Mouse (Mus musculus): Measurements from ENCODE around the gene Etfdh. TPM values are rescaled to one million over a fixed set of nuclear protein-coding genes. Genes with fewer than 3 reads are reported as not detected.

Etfdh gene
- polyA plus RNA-seq, 1 experiment from 2014 or later = 45.7 TPM

DNA sequence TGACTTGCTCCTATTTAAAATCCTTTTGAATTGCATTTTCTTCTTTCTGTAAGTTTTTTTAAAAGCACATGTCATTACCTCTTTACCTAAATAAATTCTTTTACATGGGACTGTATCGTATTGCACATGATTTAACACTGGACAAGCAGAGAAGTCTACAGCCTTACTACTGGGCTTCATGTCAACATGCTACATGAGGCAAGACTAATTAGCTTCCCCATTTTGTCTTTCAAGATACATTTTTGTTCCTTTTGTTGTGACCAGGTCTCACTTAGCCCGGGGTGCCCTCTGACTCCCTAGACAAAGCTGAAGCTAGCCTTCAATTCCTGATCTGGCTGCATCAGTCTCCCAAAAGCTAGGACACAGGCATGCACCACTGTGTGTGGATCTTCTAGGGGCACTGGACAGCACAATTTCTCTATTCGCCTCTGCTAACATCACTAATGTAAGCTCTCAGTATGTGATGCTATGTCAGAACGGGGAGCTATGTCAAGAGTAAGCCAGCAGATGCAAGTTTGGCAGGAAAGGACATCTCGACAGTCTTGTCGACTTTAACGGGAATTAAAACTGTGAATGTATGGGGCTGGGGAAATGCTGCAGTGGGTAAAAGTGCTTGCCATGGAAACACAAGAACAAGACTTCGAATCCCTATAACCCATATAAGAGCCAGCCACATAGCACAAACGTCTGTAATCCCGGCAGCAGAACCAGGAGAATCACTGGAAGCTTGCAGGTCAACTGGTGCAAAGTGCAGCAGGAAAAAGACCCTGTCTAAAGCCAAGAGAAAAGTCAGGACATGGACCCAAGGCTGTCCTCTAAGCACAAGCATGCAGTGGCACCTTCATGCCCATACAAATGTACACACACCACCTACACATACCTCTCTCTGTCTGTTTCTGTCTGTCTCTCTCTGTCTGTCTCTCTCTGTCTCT, 67.2 kb downstream of the Etfdh start:
- WGBS = 77% methylated on average over 10 of the region's 10 CpGs
- ATAC-seq (replicated peaks) = no peak

DNA sequence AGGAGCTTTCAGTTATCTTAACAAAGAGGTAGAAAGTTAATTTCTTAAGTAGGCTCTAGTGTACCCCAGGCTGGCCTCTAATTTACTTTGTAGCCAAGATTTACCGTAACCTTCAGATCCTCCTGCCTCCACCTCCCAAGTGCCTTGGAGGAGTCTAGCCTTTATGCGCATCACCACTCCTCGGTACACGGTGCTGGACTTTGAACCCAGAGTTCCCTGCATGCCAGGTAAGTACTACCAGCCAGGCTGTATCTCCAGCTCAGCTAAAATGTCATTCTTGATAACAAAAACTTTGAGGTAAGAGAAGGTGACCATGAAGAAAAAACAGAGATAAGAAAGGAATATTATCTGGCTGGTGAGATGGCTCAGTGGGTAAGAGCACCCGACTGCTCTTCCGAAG, 68.7 kb downstream of the Etfdh start:
- Histone ChIP-seq H3K36me3 (replicated peaks) (no peaks in the 10 kb centered on the region), H3K4me3 (no peak overlapping the region), H3K9me3 (no peaks in the 10 kb centered on the region), H3K9ac (no peak overlapping the region), H3K27me3 (replicated peaks) (no peaks in the 10 kb centered on the region), H3K4me1 (peaks cover 9% of the 10 kb centered on the region), H3K4me2 (no peak overlapping the region), H3K27ac (no peak overlapping the region)
- no peak for ATAC-seq (replicated peaks)
- WGBS = 96% methylated on average over 6 of the region's 6 CpGs

More for the DNA sequence above, 67.2 kb downstream of the Etfdh start:
- no peaks in the 10 kb centered on the region for H3K36me3 ChIP-seq (replicated peaks)
- H3K9me3 ChIP-seq = no peaks in the 10 kb centered on the region
- no peaks in the 10 kb centered on the region for H3K27me3 ChIP-seq (replicated peaks)
- no peak overlapping the region for H3K27ac ChIP-seq
- H3K9ac ChIP-seq = no peak overlapping the region
- H3K4me3 ChIP-seq = no peak overlapping the region
- H3K4me1 ChIP-seq = peaks cover 23% of the 10 kb centered on the region
- H3K4me2 ChIP-seq = no peak overlapping the region

GRCm38 (mm10) chr3:79559773-79560045, 69.6 kb downstream of the Etfdh start:
- Histone ChIP-seq H3K36me3 (replicated peaks) (no peaks in the 10 kb centered on the region), H3K4me1 (peaks cover 1% of the 10 kb centered on the region; the same call in 1 of the 2 replicates), H3K4me3 (no peak overlapping the region), H3K27me3 (replicated peaks) (no peaks in the 10 kb centered on the region), H3K27ac (0 out of 2 replicates have a peak overlapping the region, but pooled peaks have one; percentile 29), H3K9ac (no peak overlapping the region), H3K9me3 (no peaks in the 10 kb centered on the region), H3K4me2 (no peak overlapping the region)
- no peak for ATAC-seq (replicated peaks)
- 88% methylated on average over 5 of the region's 5 CpGs for WGBS

DNA sequence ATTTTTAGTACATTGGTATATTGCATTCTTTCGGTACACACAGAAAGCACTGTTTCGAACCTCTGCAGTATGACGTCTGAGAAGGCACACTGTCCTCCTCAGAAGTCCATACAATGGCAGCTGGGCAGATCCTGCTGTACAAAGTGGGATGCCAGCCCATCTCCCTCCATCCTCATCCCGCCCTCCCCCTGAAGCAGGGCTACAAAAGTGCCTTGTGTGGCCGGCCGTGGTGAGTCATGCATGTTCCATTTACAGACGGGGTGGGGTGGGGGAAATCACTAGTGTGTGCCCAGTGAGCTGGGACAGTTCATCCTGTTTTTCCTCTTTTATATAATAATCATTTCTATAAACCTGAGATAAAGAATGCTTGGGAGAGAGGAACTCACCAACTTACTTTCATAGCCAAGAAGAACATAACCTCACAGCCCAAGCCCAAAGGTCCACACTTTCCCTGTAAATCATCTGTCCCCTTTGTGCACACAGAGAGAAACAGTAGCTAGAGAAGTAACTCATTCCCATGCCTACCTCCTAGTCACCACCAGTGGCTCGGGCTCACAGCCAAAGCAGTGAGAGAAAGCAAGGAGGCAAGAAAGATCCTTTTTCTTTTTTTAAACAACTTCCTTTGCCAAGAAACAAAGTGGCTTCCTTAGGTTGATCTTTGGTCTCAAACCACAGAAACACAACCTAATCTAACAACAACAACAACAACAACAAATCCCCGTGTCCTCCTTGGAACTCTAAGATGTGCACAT, 70.1 kb downstream of the Etfdh start:
- H3K9me3 ChIP-seq = no peaks in the 10 kb centered on the region
- H3K9ac ChIP-seq = no peak overlapping the region
- ATAC-seq (replicated peaks) = peak; percentile 48; the same call in 1 of the 2 replicates
- H3K4me1 ChIP-seq = no peaks in the 10 kb centered on the region
- no peak overlapping the region for H3K4me3 ChIP-seq
- WGBS = 81% methylated on average over 9 of the region's 9 CpGs
- H3K4me2 ChIP-seq = no peak overlapping the region
- H3K27ac ChIP-seq = 0 out of 2 replicates have a peak overlapping the region, but pooled peaks have one; percentile 29
- H3K36me3 ChIP-seq (replicated peaks) = no peaks in the 10 kb centered on the region
- H3K27me3 ChIP-seq (replicated peaks) = no peaks in the 10 kb centered on the region

DNA sequence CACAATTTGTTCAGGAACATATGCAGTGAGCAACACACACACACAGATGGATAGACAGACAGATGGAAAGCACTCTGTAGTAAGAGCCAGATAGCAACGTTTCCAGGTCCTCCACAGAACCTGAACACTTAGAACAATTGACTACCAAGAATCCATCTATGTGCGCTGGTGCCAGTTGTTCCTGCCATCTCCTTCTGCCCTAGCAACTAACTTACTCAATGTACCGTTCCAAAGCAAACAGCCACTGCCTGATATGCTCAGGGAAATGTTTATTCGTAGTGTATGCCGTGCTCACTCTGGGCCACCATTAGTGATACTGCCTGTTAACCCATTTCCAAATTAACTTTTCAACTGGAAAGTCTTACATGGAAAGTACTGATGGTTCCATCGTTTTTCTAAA, 74.2 kb downstream of the Etfdh start:
- no peak overlapping the region for H3K27ac ChIP-seq
- H3K27me3 ChIP-seq (replicated peaks) = no peaks in the 10 kb centered on the region
- no peak overlapping the region for H3K9ac ChIP-seq
- ATAC-seq (replicated peaks) = no peak
- H3K9me3 ChIP-seq = no peaks in the 10 kb centered on the region
- H3K4me3 ChIP-seq = no peak overlapping the region
- WGBS = 88% methylated on average over 6 of the region's 6 CpGs
- H3K4me2 ChIP-seq = no peak overlapping the region
- no peaks in the 10 kb centered on the region for H3K4me1 ChIP-seq
- H3K36me3 ChIP-seq (replicated peaks) = no peaks in the 10 kb centered on the region

Other genes starting within 250 kb of the Etfdh start
- gene Fnip2, start 61.7 kb downstream of the Etfdh start, polyA plus RNA-seq (2015; fragmentation: Nextera tagmentation; extraction: Ambion mirVana) = 10.0 and 10.4 TPM in 2 replicates
- gene Ppid, start 38.2 kb downstream of the Etfdh start, polyA plus RNA-seq (2015; fragmentation: Nextera tagmentation; extraction: Ambion mirVana) = 139 and 141 TPM in 2 replicates
- gene 4930579G24Rik, start 421 bp downstream of the Etfdh start, polyA plus RNA-seq (2015; fragmentation: Nextera tagmentation; extraction: Ambion mirVana) = 6.3 and 7.7 TPM in 2 replicates
- gene Rxfp1, start 108.4 kb upstream of the Etfdh start, polyA plus RNA-seq (2015; fragmentation: Nextera tagmentation; extraction: Ambion mirVana) = 0.10 TPM in 1 of 2 replicates, not detected in the other
- 0.87 and 0.96 TPM in 2 replicates for gene Tmem144, start 223.3 kb upstream of the Etfdh start, polyA plus RNA-seq (2015; fragmentation: Nextera tagmentation; extraction: Ambion mirVana)

All from midbrain, embryonic 15.5 days (tissue).